Mouse (Mus musculus) hindbrain, embryonic 15.5 days (tissue): ENCODE data around the gene Prdm16. TPM values are rescaled to one million over a fixed set of nuclear protein-coding genes. Genes with fewer than 3 reads are reported as not detected.

Experiments used
- ATAC-seq: fragments of 200-750 bp; cut with Nextera tagmentation; 2 replicates; pipeline ENCODE4 v1.8.0; 2017; ENCODE audit warnings: low read depth, moderate number of reproducible peaks, moderate TSS enrichment; ENCODE audit not compliant: low FRiP score
- H3K27ac ChIP-seq: fragments of 300-500 bp; sonication (generic); replicated peaks from 2 replicates; pipeline ENCODE4 v1.5.1; 2015; ENCODE audit warnings: mild to moderate bottlenecking, inconsistent platforms
- H3K27me3 ChIP-seq: fragments of 300-500 bp; sonication (generic); 2 replicates; pipeline ENCODE4 v1.6.1; 2015; ENCODE audit warnings: control low read depth, inconsistent platforms
- H3K36me3 ChIP-seq: fragments of 300-500 bp; sonication (generic); 2 replicates; pipeline ENCODE4 v1.6.1; 2015; ENCODE audit warnings: control low read depth, inconsistent platforms
- H3K4me1 ChIP-seq: fragments of 300-500 bp; sonication (generic); replicated peaks from 2 replicates; pipeline ENCODE4 v1.6.1; 2015; ENCODE audit warnings: control low read depth, inconsistent platforms
- H3K4me2 ChIP-seq: fragments of 300-500 bp; sonication (generic); 2 replicates; pipeline ENCODE4 v1.6.1; 2015; ENCODE audit warnings: moderate library complexity, mild to moderate bottlenecking, inconsistent platforms
- H3K4me3 ChIP-seq: fragments of 300-500 bp; sonication (generic); 2 replicates; pipeline ENCODE4 v1.5.1; 2015; ENCODE audit warnings: mild to moderate bottlenecking, inconsistent platforms
- H3K9ac ChIP-seq: fragments of 300-500 bp; sonication (generic); 2 replicates; pipeline ENCODE4 v1.6.1; 2015; ENCODE audit warnings: inconsistent platforms
- H3K9me3 ChIP-seq: fragments of 300-500 bp; sonication (generic); 2 replicates; pipeline ENCODE4 v1.6.1; 2016; ENCODE audit warnings: control low read depth, inconsistent platforms
- WGBS: fragments of 180-500 bp; shearing (Covaris S2); methylation state at CpG from one replicate; pipeline ENCODE4 v1.1.7; 2015; 5-methylcytosine and 5-hydroxymethylcytosine counted together
- polyA plus RNA-seq: library from polyadenylated mRNA; unstranded; fragments of >200 nt; fragmentation: Nextera tagmentation; extraction: Ambion mirVana; gene quantifications from 2 replicates; pipeline ENCODE4 v1.2.1, GENCODE M21; 2015

Gene Prdm16
- polyA plus RNA-seq, 1 experiment from 2014 or later = 16.2 TPM

DNA sequence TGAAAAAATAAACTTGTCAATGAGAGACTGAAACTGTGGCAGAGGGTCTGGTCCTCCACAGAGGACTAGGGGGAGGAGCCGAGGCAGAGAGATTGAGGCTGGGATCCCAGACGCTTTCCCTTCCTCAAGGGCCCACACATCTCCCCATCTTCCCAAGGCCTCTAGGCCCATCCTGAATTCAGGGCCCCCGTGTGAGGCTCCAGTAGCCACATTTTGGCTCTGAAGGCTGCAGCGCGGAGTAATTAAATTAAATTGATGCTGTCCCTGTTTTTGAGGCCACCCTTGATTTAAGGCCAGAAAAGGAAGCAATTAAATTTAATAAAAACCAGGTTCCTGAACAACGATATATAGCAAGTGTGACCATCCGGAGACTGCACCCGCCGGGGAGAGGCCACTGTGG, 66.8 kb downstream of the Prdm16 start:
- ATAC-seq = no peak
- no peaks in the 10 kb centered on the region for H3K9me3 ChIP-seq
- H3K27ac ChIP-seq = no peak overlapping the region
- no peak overlapping the region for H3K4me2 ChIP-seq
- H3K4me3 ChIP-seq = no peak overlapping the region
- H3K36me3 ChIP-seq = no peaks in the 10 kb centered on the region
- H3K9ac ChIP-seq = no peak overlapping the region
- H3K4me1 ChIP-seq = peaks cover 33% of the 10 kb centered on the region
- H3K27me3 ChIP-seq = no peaks in the 10 kb centered on the region; the same call in 1 of the 2 replicates
- 59% methylated on average over 9 of the region's 9 CpGs for WGBS

DNA sequence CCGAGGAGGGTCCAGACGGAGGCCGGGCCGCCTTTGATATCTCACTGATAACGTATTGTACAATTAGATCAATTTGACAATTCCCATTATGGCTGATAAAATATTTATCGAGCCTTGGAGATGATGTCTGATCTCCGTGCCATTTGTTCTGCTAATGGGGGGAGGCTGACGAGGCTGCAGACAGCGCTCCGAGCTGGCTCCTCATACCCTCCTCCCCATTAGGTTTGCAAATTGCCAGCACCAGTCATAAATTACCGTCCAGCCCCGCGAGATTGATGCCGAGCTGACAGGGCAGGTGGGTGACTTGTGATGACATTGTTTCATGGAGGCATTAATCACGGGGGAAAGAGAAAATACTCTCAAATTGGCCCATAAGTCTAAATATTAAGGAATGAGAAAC, 67.9 kb downstream of the Prdm16 start:
- H3K27ac ChIP-seq = no peak overlapping the region
- no peak overlapping the region for H3K4me3 ChIP-seq
- WGBS = 27% methylated on average over 15 of the region's 15 CpGs
- ATAC-seq = no peak
- H3K4me1 ChIP-seq = peaks cover 33% of the 10 kb centered on the region
- no peaks in the 10 kb centered on the region for H3K9me3 ChIP-seq
- H3K4me2 ChIP-seq = peak overlapping the region; percentile 16
- H3K9ac ChIP-seq = no peak overlapping the region
- H3K36me3 ChIP-seq = no peaks in the 10 kb centered on the region
- H3K27me3 ChIP-seq = no peaks in the 10 kb centered on the region; the same call in 1 of the 2 replicates

DNA sequence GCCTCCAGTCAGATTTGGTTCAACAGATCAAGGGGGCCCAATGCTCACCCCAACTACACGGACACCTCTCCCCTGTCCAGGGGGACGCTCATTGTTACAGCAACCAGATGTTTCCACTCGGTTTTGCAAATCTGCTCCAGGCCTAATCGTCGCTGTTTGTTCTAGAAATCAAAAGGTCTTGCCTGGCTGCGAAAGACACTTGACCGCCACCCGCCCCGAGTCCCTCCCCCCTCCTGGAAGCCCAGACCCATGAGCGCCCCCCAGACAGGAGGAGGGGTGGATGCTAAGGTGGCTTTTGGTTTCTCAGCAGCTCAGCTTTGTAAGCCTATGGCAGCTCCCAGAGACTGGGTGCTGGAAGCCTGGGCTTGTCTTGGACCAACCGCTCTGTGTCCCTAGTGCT, 68.7 kb downstream of the Prdm16 start:
- Histone ChIP-seq H3K9ac (no peak overlapping the region), H3K27me3 (no peaks in the 10 kb centered on the region; the same call in 1 of the 2 replicates), H3K4me2 (no peak overlapping the region), H3K9me3 (no peaks in the 10 kb centered on the region), H3K4me1 (peaks cover 33% of the 10 kb centered on the region), H3K36me3 (no peaks in the 10 kb centered on the region), H3K27ac (no peak overlapping the region), H3K4me3 (no peak overlapping the region)
- 50% methylated on average over 11 of the region's 11 CpGs for WGBS
- no peak for ATAC-seq

DNA sequence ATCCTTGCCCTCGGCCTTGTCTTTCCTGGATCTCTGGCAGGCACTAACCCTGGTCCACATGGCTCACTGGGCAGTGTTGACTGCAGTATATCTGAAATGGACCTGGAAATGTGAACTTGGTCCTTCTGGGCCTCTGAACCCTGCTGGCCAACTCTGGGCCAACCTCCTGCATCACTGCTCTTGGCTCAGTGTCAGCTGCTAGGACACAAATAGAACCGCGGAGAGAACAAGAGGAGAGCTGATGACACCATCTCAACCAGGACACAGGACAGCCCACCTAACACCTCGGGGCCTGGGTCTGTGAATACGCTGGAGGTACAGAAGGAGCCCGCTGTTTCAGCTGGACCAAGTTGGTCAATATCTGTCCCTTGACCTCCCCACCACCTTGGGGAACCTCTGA, 73.5 kb downstream of the Prdm16 start:
- H3K9me3 ChIP-seq = no peaks in the 10 kb centered on the region
- H3K4me1 ChIP-seq = peaks cover 7% of the 10 kb centered on the region
- peaks cover 4% of the 10 kb centered on the region; the same call in 1 of the 2 replicates for H3K27me3 ChIP-seq
- no peak overlapping the region for H3K27ac ChIP-seq
- H3K4me3 ChIP-seq = no peak overlapping the region
- no peak overlapping the region for H3K4me2 ChIP-seq
- WGBS = 93% methylated on average over 6 of the region's 6 CpGs
- H3K36me3 ChIP-seq = no peaks in the 10 kb centered on the region
- ATAC-seq = no peak
- H3K9ac ChIP-seq = no peak overlapping the region

DNA sequence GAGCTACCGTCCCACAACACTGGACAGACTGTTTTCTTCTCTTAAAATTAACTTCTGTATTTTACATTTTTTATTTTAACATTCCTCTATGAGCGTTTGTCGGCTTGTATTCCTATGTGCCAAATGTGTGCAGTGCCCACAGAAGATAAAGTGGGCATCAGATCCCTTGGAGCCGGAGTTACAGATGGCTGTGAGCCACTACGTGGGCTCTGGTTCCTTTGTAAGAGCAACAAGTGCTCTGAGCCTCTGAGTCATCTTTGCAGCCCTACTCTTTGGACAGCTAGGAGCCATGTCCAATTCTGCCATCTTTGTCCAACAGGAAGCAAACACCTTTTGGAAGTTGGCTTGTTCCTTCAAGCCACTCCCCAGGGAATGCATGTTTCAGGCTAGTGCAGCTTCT, 78.6 kb downstream of the Prdm16 start:
- Histone ChIP-seq H3K27me3 (peaks cover 17% of the 10 kb centered on the region), H3K36me3 (no peaks in the 10 kb centered on the region), H3K27ac (no peak overlapping the region), H3K4me1 (peaks cover 26% of the 10 kb centered on the region), H3K9ac (no peak overlapping the region), H3K4me2 (no peak overlapping the region), H3K4me3 (no peak overlapping the region), H3K9me3 (no peaks in the 10 kb centered on the region)
- ATAC-seq = no peak
- WGBS = 90% methylated on average over 5 of the region's 5 CpGs

DNA sequence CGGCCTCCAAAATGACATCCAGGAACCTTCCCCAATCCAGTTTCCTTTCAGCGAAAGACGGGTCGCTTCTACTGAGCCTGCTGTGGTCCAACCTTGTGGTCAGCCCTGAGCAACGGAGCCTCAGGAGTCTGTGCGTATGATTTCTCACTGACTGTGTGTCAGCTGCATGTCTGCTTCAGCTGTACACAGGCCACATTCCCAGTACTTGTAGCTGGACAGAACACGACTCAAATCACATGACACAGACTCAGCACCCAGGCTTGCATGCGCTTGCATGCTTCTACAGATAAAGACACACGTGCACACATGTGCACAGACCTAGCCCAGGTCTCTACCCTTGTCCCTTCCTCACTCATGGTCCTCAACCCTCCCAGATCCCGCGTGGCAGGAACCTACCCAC, 79.5 kb downstream of the Prdm16 start:
- Histone ChIP-seq H3K4me1 (peaks cover 26% of the 10 kb centered on the region), H3K36me3 (no peaks in the 10 kb centered on the region), H3K9me3 (no peaks in the 10 kb centered on the region), H3K9ac (no peak overlapping the region), H3K4me2 (peak overlapping the region; percentile 22; the same call in 1 of the 2 replicates), H3K4me3 (no peak overlapping the region), H3K27ac (no peak overlapping the region), H3K27me3 (peaks cover 13% of the 10 kb centered on the region)
- WGBS = 75% methylated on average over 11 of the region's 11 CpGs
- ATAC-seq = no peak

DNA sequence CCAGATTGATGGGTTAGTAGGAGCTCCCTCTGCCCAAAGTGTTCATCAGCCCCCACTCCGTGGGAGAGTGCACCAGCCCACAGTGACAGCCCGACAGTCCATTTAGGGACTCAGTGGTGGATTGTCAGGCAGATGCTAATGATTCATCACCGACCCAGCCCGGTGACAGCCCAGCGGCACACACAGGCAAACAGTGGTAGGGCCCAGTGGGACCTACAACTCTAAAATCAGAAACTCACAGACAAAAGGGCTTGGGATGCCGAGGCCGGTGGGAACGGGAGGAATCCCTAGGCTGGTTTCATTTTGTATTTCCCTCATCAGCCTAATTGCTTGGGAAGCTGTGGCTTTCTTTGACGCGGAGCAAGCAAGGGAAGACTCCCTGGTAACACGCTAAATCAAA, 80.3 kb downstream of the Prdm16 start:
- peak; percentile 57; the same call in 1 of the 2 replicates for ATAC-seq
- H3K9me3 ChIP-seq = no peaks in the 10 kb centered on the region
- H3K27ac ChIP-seq = no peak overlapping the region
- H3K9ac ChIP-seq = no peak overlapping the region
- WGBS = 17% methylated on average over 11 of the region's 11 CpGs
- peaks cover 13% of the 10 kb centered on the region for H3K27me3 ChIP-seq
- H3K4me3 ChIP-seq = no peak overlapping the region
- H3K4me1 ChIP-seq = peaks cover 26% of the 10 kb centered on the region
- H3K36me3 ChIP-seq = no peaks in the 10 kb centered on the region
- H3K4me2 ChIP-seq = peak overlapping the region; percentile 22

DNA sequence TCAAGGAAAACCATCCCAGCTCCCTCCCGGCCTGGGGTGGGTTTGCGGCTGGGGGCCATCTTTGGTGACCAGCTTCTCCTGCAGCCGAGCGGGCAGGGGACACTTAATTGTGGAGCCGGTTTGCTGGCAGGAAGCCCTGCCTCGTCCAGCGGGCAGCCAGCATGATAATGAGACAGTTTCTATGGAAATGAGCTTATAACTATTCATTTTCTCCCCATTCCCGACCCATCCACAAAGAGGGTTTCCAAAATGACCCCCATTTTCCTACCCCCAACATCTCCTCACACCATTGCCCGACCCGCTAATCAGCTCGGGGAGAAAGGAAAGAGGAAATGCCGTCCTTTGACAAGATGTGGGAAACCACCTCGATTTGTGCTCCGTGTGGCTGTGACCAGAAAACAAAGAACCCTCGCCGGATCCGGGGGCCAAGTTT, 86.7 kb downstream of the Prdm16 start:
- Histone ChIP-seq H3K9ac (no peak overlapping the region), H3K27me3 (peaks cover 31% of the 10 kb centered on the region), H3K27ac (peak overlapping the region; percentile 77), H3K4me3 (0 out of 2 replicates have a peak overlapping the region, but pooled peaks have one; percentile 2), H3K9me3 (no peaks in the 10 kb centered on the region), H3K4me1 (peaks cover 28% of the 10 kb centered on the region), H3K4me2 (peak overlapping the region; percentile 44), H3K36me3 (no peaks in the 10 kb centered on the region)
- WGBS = 6% methylated on average over 17 of the region's 17 CpGs
- peak; percentile 74; the same call in 1 of the 2 replicates for ATAC-seq

DNA sequence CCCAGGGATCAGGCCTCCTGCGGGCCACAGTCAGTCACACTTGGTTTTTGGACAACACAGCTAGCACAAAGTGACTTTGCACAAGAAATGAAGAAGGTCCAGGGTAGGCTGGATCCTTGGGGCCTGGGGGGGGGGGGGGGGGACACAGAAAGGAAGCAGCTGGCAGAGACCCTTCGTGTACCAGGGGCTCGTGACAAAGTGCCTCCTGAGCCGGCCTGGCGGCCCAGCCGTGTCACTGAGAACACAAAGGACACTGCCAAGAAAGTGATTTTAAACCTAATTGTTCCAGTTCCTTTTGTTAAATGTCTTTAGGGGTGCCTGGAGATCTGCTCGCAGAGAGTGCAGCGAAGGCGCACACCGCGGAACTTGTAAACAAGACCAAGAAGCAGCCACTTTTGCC, 87.2 kb downstream of the Prdm16 start:
- Histone ChIP-seq H3K27ac (peak overlapping the region; percentile 77), H3K4me1 (peaks cover 27% of the 10 kb centered on the region), H3K4me2 (peak overlapping the region; percentile 44), H3K9ac (no peak overlapping the region), H3K36me3 (no peaks in the 10 kb centered on the region), H3K27me3 (peaks cover 31% of the 10 kb centered on the region), H3K4me3 (no peak overlapping the region), H3K9me3 (no peaks in the 10 kb centered on the region)
- peak; percentile 37; the same call in 1 of the 2 replicates for ATAC-seq
- WGBS = 23% methylated on average over 11 of the region's 11 CpGs

DNA sequence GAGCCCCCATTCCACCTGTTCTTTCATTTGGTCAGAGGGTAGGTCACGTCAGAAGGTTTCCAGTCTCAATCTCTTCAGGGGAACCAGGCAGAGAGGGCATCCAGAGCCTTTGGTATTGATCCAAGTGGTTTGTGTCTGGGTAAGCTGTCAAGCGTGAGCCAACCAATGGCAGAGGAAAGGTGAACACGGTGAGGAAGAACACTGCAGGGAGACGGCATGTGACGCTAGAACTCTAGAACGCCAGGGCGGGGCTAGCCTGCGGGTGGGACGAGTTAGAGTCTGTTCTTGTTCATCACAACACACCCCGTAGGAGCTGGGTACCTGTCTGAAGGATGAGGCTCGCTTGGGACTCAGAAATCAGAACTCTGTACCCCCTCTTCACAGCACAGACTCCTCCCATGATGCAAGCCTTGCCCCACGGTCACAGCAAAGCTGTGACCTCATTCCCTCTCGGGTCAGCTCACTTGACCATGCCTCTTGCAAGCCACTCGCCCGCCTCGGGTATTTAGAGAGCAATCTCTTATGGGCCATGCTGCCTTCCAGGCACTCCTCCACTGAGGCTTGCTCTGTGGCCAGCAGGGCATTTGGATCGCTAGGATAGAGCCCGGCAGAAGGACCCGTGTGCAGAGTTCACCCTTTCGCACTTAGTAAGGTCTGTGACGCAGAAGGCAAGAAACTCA, 89.4 kb downstream of the Prdm16 start:
- Histone ChIP-seq H3K9ac (no peak overlapping the region), H3K4me2 (no peak overlapping the region), H3K9me3 (no peaks in the 10 kb centered on the region), H3K36me3 (no peaks in the 10 kb centered on the region), H3K4me3 (no peak overlapping the region), H3K4me1 (peaks cover 46% of the 10 kb centered on the region), H3K27me3 (peaks cover 26% of the 10 kb centered on the region; the same call in 1 of the 2 replicates), H3K27ac (no peak overlapping the region)
- WGBS = 71% methylated on average over 21 of the region's 21 CpGs
- ATAC-seq = no peak

DNA sequence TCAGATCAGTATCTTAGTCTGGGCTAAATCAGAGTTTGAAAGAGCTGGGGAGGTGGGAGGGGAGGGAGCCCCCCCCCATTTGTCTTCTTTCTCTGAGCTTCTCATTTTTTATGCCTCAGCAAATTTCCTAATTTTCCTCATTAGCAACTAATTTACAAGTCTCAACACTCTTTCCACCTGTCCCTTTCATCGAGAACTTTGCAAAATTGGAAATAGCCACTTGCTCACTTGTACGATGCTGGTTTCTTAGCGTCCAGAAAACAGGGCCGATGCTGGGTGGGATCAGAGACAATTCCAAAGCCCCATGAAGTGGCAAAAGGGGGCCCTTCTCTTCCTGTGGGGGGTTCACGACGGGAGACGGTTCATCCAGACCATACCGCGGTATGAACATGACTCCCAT, 91.4 kb downstream of the Prdm16 start:
- no peaks in the 10 kb centered on the region for H3K36me3 ChIP-seq
- no peak overlapping the region for H3K27ac ChIP-seq
- no peak overlapping the region for H3K4me3 ChIP-seq
- H3K4me1 ChIP-seq = peaks cover 56% of the 10 kb centered on the region
- no peak overlapping the region for H3K4me2 ChIP-seq
- H3K9me3 ChIP-seq = no peaks in the 10 kb centered on the region
- peaks cover 26% of the 10 kb centered on the region; the same call in 1 of the 2 replicates for H3K27me3 ChIP-seq
- ATAC-seq = no peak
- no peak overlapping the region for H3K9ac ChIP-seq
- WGBS = 66% methylated on average over 9 of the region's 9 CpGs

DNA sequence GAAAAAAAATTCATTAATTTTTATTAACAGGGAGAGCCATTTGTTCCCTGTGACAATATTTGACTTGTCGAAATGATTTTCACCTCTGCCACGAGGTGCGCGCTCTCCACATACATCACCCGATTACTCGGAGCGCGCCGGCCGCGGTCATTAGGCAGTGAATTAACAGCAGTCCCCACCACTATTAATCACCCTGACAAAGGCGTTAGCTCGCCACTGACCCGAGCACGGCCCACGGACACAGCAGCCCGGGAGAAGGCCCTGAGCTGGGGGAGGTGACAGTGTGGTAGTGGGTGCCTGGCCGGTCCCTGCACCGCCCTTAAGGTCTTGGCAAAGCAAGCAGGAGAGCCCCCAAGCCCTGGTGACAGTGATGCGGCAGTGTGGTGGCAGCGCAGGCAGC, 92.8 kb downstream of the Prdm16 start:
- ATAC-seq = peak; percentile 33; the same call in 1 of the 2 replicates
- no peak overlapping the region for H3K9ac ChIP-seq
- no peak overlapping the region for H3K4me3 ChIP-seq
- 13% methylated on average over 21 of the region's 21 CpGs for WGBS
- peak overlapping the region; percentile 27; the same call in 1 of the 2 replicates for H3K4me2 ChIP-seq
- no peaks in the 10 kb centered on the region for H3K36me3 ChIP-seq
- peaks cover 22% of the 10 kb centered on the region; the same call in 1 of the 2 replicates for H3K27me3 ChIP-seq
- peaks cover 42% of the 10 kb centered on the region for H3K4me1 ChIP-seq
- H3K9me3 ChIP-seq = no peaks in the 10 kb centered on the region
- 0 out of 2 replicates have a peak overlapping the region, but pooled peaks have one; percentile 19 for H3K27ac ChIP-seq
